7 mouse cellular contexts compared by ENCODE assay signal in genomic region chr6:115994146-115994876, GRCm38 (mm10). TPM values are rescaled to one million over a fixed set of nuclear protein-coding genes. Genes with fewer than 3 reads are reported as not detected.
DNase-seq lines count a peak whose midpoint lies in the region; ATAC-seq and TF ChIP-seq lines count a peak whose summit lies in the region.

No protein-coding gene starts in this region.

- WGBS in lung, adult 2 months = under 1% methylated on average over 91 of the region's 93 CpGs
- 1% methylated on average over 84 of the region's 93 CpGs for WGBS in hindbrain, embryonic 12.5 days

- POLR2A ChIA-PET in Patski (lab: Charles Lee) = interaction anchor here (1.0 to 1.5 kb wide), 2 partner anchors 13 to 95 kb away, joined by 3 read pairs; no protein-coding TSS in a partner anchor

- peak overlapping the region; percentile 72 for H3K4me3 ChIP-seq in lung, adult 2 months (replicated peaks; ENCODE audit: extremely low read depth, low read depth, low read length)
- H3K4me3 ChIP-seq in hindbrain, embryonic 12.5 days = peak overlapping the region; percentile 53

- CTCF ChIA-PET in Patski (lab: Charles Lee) = interaction anchor here (0.9 kb wide), 1 partner anchor 93 kb away, joined by 4 read pairs; no protein-coding TSS in a partner anchor

- in situ Hi-C loops in Patski (cut with MboI; ENCODE audit: low pct_unique_long_range_greater_than_20kb) = no loop called here

- no peaks in the 10 kb centered on the region for H3K9me3 ChIP-seq in hindbrain, embryonic 12.5 days (replicated peaks)

- no peak for TF ChIP-seq CTCF in lung, adult 2 months (IDR thresholded peaks at IDR 0.05; ENCODE audit: insufficient read depth, low read length)
- TF ChIP-seq CTCF in Patski (IDR thresholded peaks at IDR 0.05) = no peak

- H3K4me1 ChIP-seq in lung, adult 2 months (ENCODE audit: control insufficient read depth, insufficient read depth, low read length) = peaks cover 31% of the 10 kb centered on the region
- peaks cover 41% of the 10 kb centered on the region for H3K4me1 ChIP-seq in hindbrain, embryonic 12.5 days

- H3K27me3 ChIP-seq in Patski = no peaks in the 10 kb centered on the region
- H3K27me3 ChIP-seq in hindbrain, embryonic 12.5 days = peaks cover 60% of the 10 kb centered on the region

- no peak for TF ChIP-seq POLR2A in lung, adult 2 months (IDR thresholded peaks at IDR 0.05; ENCODE audit: borderline replicate concordance, extremely low read depth, low read depth, low read length)

- peak; percentile 57 for DNase-seq in lung, adult 2 months
- DNase-seq in lung, adult 18-20 months = no peak
- DNase-seq in Patski (ENCODE audit: low read depth, low spot score) = no peak
- peak; percentile 48 to 68 for DNase-seq in cerebellum, postnatal 14 days
- no peak for DNase-seq in c-Kit-positive CD71-positive TER-119-positive erythroid progenitor cells, embryonic 14.5 days (ENCODE audit: low spot score)

- peak; percentile 61 for ATAC-seq in Patski
- ATAC-seq in hindbrain, embryonic 12.5 days (ENCODE audit: low FRiP score) = peak; percentile 12; the same call in 1 of the 2 replicates
- peak; percentile 14 for ATAC-seq in megakaryocyte, adult 5-6 weeks (ENCODE audit: poor library complexity, severe bottlenecking)

- H3K9ac ChIP-seq in hindbrain, embryonic 12.5 days = peak overlapping the region; percentile 53

- peak overlapping the region; percentile 30; the same call in 1 of the 2 replicates for H3K27ac ChIP-seq in hindbrain, embryonic 12.5 days

- H3K36me3 ChIP-seq in hindbrain, embryonic 12.5 days = no peaks in the 10 kb centered on the region

- H3K4me2 ChIP-seq in hindbrain, embryonic 12.5 days (replicated peaks) = peak overlapping the region; percentile 84

RNA-seq across cellular contexts. Expression of gene Plxnd1, which starts 0.5 kb away (rescaled TPM):
- polyA plus RNA-seq in lung, adult 2 months (2012; rRNA removed) = 146 and 185 TPM in 2 replicates
- polyA plus RNA-seq in Patski (2021) = 79.9 TPM
- polyA plus RNA-seq in hindbrain, embryonic 12.5 days (2016; fragmentation: Nextera tagmentation; extraction: Ambion mirVana) = 21.9 and 24.5 TPM in 2 replicates
- total RNA-seq in megakaryocyte, adult 5-6 weeks (2015) = 151 and 156 TPM in 2 replicates
- total RNA-seq in megakaryocyte, adult 5-6 weeks (2017) = 88.0 and 90.9 TPM in 2 replicates

RNA-seq across cellular contexts. Expression of gene H1foo, which starts 49.6 kb away (rescaled TPM):
- not detected in 2 replicates for polyA plus RNA-seq in lung, adult 2 months (2012; rRNA removed)
- polyA plus RNA-seq in Patski (2021) = not detected
- polyA plus RNA-seq in hindbrain, embryonic 12.5 days (2016; fragmentation: Nextera tagmentation; extraction: Ambion mirVana) = not detected in 2 replicates
- not detected in 2 replicates for total RNA-seq in megakaryocyte, adult 5-6 weeks (2015)
- total RNA-seq in megakaryocyte, adult 5-6 weeks (2017) = not detected in 2 replicates

Comparison
In these comparisons a context has a peak if more than half of its experiments do, and no peak if none do; other contexts are left out.
1. DNase-seq: peak in lung, adult 2 months (single experiment) and cerebellum, postnatal 14 days (2 of 2); none in lung, adult 18-20 months (0 of 2), Patski (single experiment) and c-Kit-positive CD71-positive TER-119-positive erythroid progenitor cells, embryonic 14.5 days (single experiment).
2. Peak in every context shown above with its lines, with median percentiles within 50 percentile points of each other: ATAC-seq.